Mouse (Mus musculus) liver, postnatal 0 days (tissue): ENCODE data around the gene Adarb2.

Experiments used
- CTCF ChIP-seq: sonication (generic); IDR thresholded peaks from 2 replicates; pipeline ENCODE4 v1.5.1; 2016; ENCODE audit warnings: antibody characterized with exemption, low read depth
- EP300 ChIP-seq: IDR thresholded peaks from 2 replicates; pipeline ENCODE4 v1.6.1; 2016; ENCODE audit warnings: antibody characterized with exemption, low read depth, mild to moderate bottlenecking

DNA sequence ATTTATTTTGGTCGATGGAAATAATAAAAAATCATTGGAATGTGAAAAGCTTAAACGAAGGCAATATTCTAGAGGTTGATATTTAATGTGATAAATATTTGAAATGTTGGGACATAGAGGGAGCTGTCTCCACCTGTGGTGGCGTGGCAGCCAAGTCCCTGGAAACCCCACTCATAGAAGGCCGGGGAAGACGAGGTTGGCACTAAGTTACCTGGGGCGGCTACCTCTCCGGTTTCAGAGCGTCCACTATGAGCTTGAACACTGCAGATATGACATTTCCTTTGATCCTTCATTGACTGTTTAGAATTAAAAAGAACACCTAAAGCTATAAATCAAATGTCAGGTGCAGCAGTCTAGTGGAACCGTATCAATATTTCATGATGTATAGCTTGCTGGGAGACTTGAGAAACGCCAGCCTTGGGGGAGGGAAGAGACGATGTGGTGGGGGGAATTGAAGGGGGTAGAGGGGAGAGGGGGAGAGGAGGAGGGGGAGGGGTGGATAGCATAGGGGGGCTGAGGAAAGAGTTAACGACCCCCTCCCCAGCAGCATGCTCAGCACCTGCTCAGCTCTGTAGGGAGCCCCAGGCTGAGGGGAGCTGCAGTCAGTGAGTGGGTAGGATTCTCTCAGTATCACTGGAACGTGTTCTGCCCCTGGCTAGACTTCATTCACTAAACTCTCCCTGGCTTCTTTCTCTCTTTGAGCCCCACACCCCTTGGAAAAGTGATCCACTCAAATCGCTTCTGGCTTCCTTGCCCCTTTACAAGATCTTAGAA, 410.1 kb downstream of the Adarb2 start:
- TF ChIP-seq EP300, result no peak
- TF ChIP-seq CTCF, result no peak
